Mouse (Mus musculus) brain, embryonic 14.5 days (tissue): Measurements from ENCODE around the gene Adamts14. TPM values are rescaled to one million over a fixed set of nuclear protein-coding genes. Genes with fewer than 3 reads are reported as not detected.

ENCODE experiments used
- DNase-seq: peaks from one replicate; pipeline ENCODE4 v3.0.0-alpha.2; 2011; ENCODE audit warnings: low read depth
- CTCF ChIP-seq: fragments of 200-500 bp; IDR thresholded peaks from 2 replicates; pipeline ENCODE4 v1.5.1; 2012; ENCODE audit warnings: inconsistent platforms, mild to moderate bottlenecking, moderate library complexity, borderline replicate concordance; ENCODE audit not compliant: insufficient read depth, insufficient read length; ENCODE audit errors: extremely low read depth
- POLR2A ChIP-seq: fragments of 200-500 bp; IDR thresholded peaks from 2 replicates; pipeline ENCODE4 v1.6.1; 2012; ENCODE audit warnings: mild to moderate bottlenecking, inconsistent platforms, borderline replicate concordance; ENCODE audit not compliant: poor library complexity, insufficient read depth, insufficient read length, severe bottlenecking; ENCODE audit errors: extremely low read depth
- polyA plus RNA-seq: library from polyadenylated mRNA; depleted of rRNA; stranded (reverse); fragments of >200 nt; gene quantifications from 2 replicates; pipeline ENCODE4 v1.2.3, GENCODE M21; 2012

Adamts14 gene
- polyA plus RNA-seq, 1 experiment, result 1.3 TPM

DNA sequence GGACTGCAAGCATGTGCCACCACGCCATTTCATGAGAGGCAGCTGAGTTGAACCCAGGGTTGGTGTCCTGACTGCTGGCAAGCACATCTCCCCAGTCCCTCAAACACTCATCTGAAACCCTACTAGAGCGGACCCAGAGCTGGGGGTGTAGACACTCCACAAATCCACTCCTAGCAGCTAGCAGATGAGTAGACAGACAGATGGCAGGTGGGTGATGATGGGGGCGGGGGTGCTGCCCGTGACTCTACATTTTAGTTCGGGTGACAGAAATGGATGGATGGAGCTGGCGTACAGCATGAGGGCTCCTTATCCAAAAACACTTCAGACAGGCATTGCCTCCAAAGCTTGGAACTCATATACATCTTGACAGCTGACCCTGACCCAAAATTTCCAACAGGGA, 26.9 kb downstream of the Adamts14 start:
- DNase-seq, result no peak
- TF ChIP-seq POLR2A, result no peak
- no peak for TF ChIP-seq CTCF

- TF ChIP-seq POLR2A, result no peak
- TF ChIP-seq CTCF, result no peak
- no peak for DNase-seq
Measured at GRCm38 (mm10) chr10:61241961-61242421, 31.2 kb downstream of the Adamts14 start.

- DNase-seq, result no peak
- TF ChIP-seq POLR2A, result no peak
- TF ChIP-seq CTCF, result no peak
Measured at GRCm38 (mm10) chr10:61240108-61240920, 32.9 kb downstream of the Adamts14 start.

DNA sequence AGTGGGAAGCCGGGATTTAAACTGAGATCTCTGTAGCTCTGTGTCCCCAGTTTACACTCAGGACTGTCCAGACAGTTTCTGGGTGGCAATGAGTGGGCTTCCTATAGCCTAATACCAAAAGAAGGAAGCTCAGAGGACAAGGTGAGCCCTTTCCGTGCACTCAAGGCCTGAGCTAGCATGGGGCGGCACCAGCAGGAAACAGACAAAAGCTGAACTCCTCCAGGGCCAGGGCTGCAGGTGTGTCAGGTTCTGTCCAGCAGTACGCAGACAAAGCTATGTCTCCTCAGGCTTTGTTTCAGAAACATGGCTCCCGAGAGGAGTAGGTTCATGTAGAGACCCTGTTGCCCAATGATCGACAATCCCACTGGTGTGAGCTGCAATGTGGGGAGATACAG, 35.9 kb downstream of the Adamts14 start:
- DNase-seq, result no peak
- no peak for TF ChIP-seq POLR2A
- TF ChIP-seq CTCF, result no peak

DNA sequence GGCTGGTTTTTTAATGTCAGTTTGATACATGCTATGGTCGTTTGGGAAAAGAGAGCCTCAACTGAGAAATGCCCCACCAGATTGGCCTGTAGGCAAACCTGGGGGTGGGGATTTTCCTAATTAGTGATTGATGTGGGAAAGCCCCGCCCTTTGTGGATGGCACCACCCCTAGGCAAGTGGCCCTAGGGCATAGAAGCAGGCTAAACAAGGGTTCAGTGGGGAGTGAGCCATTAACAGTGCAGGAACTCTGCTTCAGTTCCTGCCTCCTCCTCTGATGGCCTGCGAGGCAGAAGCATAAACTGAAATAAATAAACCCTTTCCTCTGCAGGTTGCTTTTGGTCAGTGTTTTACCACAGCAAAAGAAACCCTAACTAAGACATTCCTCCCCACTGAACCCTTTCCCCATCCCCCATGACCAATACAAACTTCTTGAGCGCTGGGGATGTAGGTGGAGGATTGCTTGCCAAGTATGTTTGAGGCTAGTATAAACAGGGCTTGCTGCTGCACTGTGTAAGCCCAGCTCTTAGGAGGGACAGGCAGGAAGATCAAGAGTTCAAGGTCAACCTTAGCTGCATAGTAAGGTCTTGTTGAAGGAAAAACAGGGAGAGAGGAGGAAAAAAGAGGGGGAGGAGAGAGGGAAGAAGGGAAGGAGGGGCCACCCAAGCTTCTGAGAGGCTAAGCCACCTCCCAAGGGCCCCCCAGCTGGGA, 36.4 kb downstream of the Adamts14 start:
- no peak for TF ChIP-seq POLR2A
- TF ChIP-seq CTCF, result no peak
- DNase-seq, result no peak

DNA sequence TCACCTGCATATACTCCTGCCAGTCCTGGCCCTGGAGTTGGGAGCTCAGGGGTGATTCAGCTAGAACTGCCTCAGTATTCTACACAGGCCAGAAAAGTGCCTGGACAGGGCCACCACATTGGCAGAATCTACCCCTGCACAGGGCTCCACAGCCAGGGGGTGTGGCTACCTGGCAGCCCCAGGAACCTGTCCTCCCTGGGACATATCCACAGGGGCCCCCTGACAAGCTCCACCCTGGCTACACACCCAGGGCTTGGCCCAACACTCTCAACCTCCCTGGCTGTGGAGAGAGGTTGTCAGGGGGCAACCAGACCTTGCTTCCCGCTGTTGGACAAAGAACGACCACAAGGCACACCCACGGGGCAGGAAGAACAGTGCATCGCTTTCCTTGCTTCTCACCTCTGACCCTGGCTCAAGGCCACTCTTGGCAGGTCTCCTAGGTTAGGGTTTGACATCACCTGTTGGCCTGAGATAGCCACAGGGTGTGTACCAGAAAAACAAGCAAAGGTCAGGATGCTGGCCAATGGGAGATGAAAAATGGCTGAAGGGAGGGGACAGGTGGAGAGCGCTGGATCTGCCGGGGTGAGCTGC, 37.5 kb downstream of the Adamts14 start:
- DNase-seq, result no peak
- TF ChIP-seq CTCF (no peak), POLR2A (no peak)

DNA sequence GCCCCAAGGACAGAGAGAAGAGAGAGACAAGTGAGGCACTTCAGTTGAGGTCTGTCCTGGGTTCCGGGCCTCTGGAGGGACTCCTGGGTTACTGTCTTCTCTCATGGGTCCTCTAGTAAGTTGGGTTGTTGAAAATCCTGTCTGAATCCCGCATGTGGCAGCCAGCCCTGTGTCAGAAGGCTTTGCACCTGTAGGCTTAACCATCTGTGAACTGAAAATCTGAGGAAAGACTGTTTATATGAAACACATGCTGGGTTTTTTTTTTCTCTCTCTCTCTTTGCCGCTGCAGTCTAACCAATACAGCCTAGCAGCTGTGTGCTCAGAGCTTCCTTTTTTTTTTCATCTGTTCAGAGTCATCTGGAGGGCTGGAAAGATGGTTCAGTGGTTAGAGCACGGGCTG, 38.9 kb downstream of the Adamts14 start:
- TF ChIP-seq POLR2A (no peak), CTCF (no peak)
- no peak for DNase-seq

DNA sequence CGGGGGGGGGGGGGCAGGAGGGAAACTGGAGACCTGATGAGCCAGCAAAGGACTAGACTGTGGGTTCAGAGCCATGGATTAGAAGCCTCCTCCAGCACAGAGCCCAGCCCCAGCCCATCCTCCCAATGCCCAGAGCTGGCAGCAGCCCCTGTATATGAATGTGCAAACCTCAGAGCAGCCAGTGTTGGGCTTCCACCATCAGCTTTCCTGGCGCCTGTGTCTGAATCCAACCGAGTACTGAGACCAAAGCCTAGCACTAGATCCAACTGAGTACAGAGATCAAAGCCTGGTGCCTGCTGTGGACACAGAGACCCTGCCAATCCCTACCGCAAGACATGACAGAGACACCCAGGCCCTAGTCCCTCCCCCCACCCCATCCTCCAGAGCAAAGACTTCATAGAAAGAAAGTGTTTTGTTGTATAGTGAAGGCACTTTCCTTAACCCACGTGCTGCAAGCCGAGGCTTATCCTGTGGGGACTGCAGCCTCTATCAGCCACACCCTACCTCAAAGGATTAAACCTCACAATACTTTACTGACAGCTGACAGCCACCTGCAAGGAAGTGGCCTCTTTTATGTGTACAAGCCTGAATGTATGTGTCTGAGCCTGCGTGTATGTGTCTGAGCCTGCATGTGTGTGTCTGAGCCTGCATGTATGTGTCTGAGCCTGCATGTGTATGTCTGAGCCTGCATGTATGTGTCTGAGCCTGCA, 40.2 kb downstream of the Adamts14 start:
- peak; percentile 50 for DNase-seq
- TF ChIP-seq CTCF (no peak), POLR2A (no peak)

- no peak for DNase-seq
- no peak for TF ChIP-seq POLR2A
- TF ChIP-seq CTCF, result no peak
Measured at GRCm38 (mm10) chr10:61231756-61232155, 41.5 kb downstream of the Adamts14 start.

GRCm38 (mm10) chr10:61226784-61227396, 46.3 kb downstream of the Adamts14 start:
- TF ChIP-seq CTCF (no peak), POLR2A (no peak)

More at GRCm38 (mm10) chr10:61226784-61227396, 46.3 kb downstream of the Adamts14 start:
- no peak for DNase-seq
